Mouse (Mus musculus): Measurements from ENCODE around the gene Vasp. TPM values are rescaled to one million over a fixed set of nuclear protein-coding genes. Genes with fewer than 3 reads are reported as not detected.

Vasp gene
- total and polyA plus RNA-seq, 3 experiments, result 146 to 560 (median 239) TPM

DNA sequence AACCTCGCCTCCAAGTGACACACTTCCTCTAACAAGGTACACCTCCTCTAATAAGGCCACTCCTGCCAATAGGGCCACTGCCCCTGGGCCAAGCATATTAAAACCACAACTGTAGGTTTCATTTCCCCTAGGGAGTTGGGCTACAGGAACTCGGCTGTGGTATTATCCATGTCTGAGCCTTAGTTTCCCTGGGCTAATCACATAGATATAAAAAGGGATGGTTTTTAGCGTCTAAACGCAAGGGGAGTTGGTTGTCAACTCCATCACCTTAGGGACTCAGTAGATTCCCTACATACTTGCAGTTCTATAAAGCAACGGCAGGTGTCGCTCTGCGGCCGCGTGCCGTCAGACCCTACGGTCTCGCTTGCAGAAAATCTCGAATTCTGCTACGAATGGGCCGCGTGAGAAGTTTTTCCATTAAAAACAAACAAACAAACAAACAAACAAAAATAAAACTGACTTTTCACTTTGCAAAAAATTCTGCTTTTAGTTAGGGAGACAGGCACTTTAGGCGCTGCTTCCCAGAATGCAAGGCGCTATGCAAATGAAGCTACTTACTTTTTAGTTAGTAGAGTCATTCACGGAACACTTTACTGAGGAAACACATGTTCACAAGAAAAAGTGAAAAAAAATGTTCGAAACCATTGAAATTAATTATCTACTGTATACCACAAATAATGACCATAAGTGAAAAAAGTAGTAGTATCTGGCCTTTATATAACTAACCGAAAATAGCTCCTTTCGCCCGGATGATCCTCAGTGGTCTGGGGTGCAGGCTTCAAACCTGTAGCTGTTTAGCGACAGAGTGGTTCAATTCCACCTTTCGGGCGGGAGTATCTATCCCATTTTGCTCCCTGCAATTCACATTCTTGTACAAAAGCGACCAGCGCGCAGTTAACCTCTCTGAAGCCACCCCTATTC is 29.1 kb upstream of the Vasp start:
- no peak for DNase-seq (ENCODE audit: low spot score)
- peak; percentile 71 for ATAC-seq (ENCODE audit: extremely low read depth, insufficient number of reproducible peaks, low FRiP score, poor library complexity, severe bottlenecking)
- Histone ChIP-seq H3K36me3 (replicated peaks) (no peaks in the 10 kb centered on the region), H3K4me1 (ENCODE audit: insufficient read depth, low read depth, low read length) (peaks cover 34% of the 10 kb centered on the region), H3K27me3 (ENCODE audit: insufficient read depth, low read length) (peaks cover 26% of the 10 kb centered on the region), H3K9me3 (replicated peaks) (no peaks in the 10 kb centered on the region), H3K4me3 (ENCODE audit: low read depth, low read length) (peak overlapping the region; percentile 59; the same call in 1 of the 2 replicates)
- TF ChIP-seq GATA2 (IDR thresholded peaks at IDR 0.05; ENCODE audit: borderline replicate concordance, low read depth, low read length), result no peak
- TF ChIP-seq CTCF (IDR thresholded peaks at IDR 0.05; ENCODE audit: low read depth, low read length), result peak; percentile 66

DNA sequence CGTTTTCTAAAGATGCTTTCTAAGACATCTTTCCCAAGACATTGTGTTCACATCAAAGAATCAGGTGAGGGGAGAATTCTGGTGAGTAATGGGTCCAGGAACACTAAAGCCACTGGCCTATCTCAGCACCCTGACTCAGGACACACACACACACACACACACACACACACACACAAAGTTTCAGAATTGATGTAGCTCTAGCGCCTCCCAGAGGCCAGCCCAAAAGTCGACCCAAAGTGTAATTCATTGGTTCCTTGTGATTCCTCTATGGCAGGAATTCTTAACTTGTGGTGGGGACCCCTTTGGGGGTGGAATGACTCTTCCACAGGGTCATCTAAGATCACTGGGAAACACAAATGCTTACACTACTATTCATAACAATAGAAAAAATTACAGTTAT is 27.6 kb upstream of the Vasp start:
- ATAC-seq (ENCODE audit: extremely low read depth, insufficient number of reproducible peaks, low FRiP score, poor library complexity, severe bottlenecking) (no peak), DNase-seq (ENCODE audit: low spot score) (no peak)
- Histone ChIP-seq H3K4me3 (ENCODE audit: low read depth, low read length) (no peak overlapping the region), H3K36me3 (replicated peaks) (no peaks in the 10 kb centered on the region), H3K27me3 (ENCODE audit: insufficient read depth, low read length) (peaks cover 15% of the 10 kb centered on the region), H3K4me1 (ENCODE audit: insufficient read depth, low read depth, low read length) (peaks cover 37% of the 10 kb centered on the region), H3K9me3 (replicated peaks) (no peaks in the 10 kb centered on the region)
- TF ChIP-seq POLR2AphosphoS5 (IDR thresholded peaks at IDR 0.05; ENCODE audit: insufficient replicate concordance, low read depth, low read length) (no peak), GATA1 (IDR thresholded peaks at IDR 0.05; ENCODE audit: borderline replicate concordance, low read length) (no peak), CTCF (IDR thresholded peaks at IDR 0.05; ENCODE audit: low read depth, low read length) (no peak), TAL1 (conservative IDR thresholded peaks at IDR 0.05; ENCODE audit: low read depth, low read length) (no peak), GATA2 (IDR thresholded peaks at IDR 0.05; ENCODE audit: borderline replicate concordance, low read depth, low read length) (no peak)

DNA sequence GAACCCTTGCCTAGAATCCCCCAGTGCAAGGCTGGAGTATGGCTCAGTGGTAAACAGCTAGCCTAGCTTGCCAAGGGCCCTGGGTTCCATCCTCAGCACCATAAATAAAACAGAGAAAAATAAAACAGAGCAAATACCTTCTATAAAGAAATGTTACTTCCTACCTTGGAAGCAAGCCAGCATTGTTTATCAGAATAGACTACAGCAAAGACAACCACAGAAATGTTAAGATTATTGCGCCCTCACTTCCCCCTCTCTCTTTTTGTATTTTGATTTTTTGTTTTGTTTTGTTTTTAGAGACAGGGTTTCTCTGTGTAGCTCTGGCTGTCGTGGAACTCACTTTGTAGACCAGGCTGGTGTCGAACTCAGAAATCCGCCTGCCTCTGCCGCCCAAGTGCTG is 26.2 kb upstream of the Vasp start:
- H3K36me3 ChIP-seq (replicated peaks), result no peaks in the 10 kb centered on the region
- no peak for ATAC-seq (ENCODE audit: extremely low read depth, insufficient number of reproducible peaks, low FRiP score, poor library complexity, severe bottlenecking)
- TF ChIP-seq GATA2 (IDR thresholded peaks at IDR 0.05; ENCODE audit: borderline replicate concordance, low read depth, low read length), result no peak
- no peaks in the 10 kb centered on the region for H3K9me3 ChIP-seq (replicated peaks)
- no peak overlapping the region for H3K4me3 ChIP-seq (ENCODE audit: low read depth, low read length)
- H3K27me3 ChIP-seq (ENCODE audit: insufficient read depth, low read length), result peaks cover 18% of the 10 kb centered on the region
- H3K4me1 ChIP-seq (ENCODE audit: insufficient read depth, low read depth, low read length), result peaks cover 36% of the 10 kb centered on the region
- no peak for DNase-seq (ENCODE audit: low spot score)

DNA sequence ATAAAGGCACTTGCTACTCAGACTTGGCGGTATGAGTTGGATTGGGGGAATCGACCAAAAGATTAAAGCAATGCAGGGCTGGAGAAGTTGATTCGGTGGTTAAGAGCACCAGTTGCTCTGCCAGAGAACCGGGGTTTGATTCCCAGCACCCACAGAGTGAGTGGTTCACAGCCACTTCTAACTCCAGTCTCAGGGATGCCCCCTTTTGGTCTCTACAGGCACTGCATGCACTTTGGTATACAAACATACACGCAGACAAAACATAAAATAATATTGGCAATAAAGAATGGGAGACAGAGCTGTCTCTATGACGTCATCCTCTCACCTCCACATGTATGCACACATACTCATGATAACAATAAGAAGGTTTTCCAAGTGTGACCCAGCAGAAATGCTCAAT is 25.4 kb upstream of the Vasp start:
- no peak for TF ChIP-seq GATA1 (IDR thresholded peaks at IDR 0.05; ENCODE audit: borderline replicate concordance, low read length)
- TF ChIP-seq CTCF (IDR thresholded peaks at IDR 0.05; ENCODE audit: low read depth, low read length), result no peak
- TF ChIP-seq TAL1 (conservative IDR thresholded peaks at IDR 0.05; ENCODE audit: low read depth, low read length), result no peak
- TF ChIP-seq GATA2 (IDR thresholded peaks at IDR 0.05; ENCODE audit: borderline replicate concordance, low read depth, low read length), result no peak
- no peak for TF ChIP-seq POLR2AphosphoS5 (IDR thresholded peaks at IDR 0.05; ENCODE audit: insufficient replicate concordance, low read depth, low read length)
- DNase-seq (ENCODE audit: low spot score) (no peak), ATAC-seq (ENCODE audit: extremely low read depth, insufficient number of reproducible peaks, low FRiP score, poor library complexity, severe bottlenecking) (no peak)
- Histone ChIP-seq H3K27me3 (ENCODE audit: insufficient read depth, low read length) (peaks cover 14% of the 10 kb centered on the region), H3K4me1 (ENCODE audit: insufficient read depth, low read depth, low read length) (peaks cover 35% of the 10 kb centered on the region), H3K9me3 (replicated peaks) (no peaks in the 10 kb centered on the region), H3K36me3 (replicated peaks) (no peaks in the 10 kb centered on the region), H3K4me3 (ENCODE audit: low read depth, low read length) (no peak overlapping the region)

DNA sequence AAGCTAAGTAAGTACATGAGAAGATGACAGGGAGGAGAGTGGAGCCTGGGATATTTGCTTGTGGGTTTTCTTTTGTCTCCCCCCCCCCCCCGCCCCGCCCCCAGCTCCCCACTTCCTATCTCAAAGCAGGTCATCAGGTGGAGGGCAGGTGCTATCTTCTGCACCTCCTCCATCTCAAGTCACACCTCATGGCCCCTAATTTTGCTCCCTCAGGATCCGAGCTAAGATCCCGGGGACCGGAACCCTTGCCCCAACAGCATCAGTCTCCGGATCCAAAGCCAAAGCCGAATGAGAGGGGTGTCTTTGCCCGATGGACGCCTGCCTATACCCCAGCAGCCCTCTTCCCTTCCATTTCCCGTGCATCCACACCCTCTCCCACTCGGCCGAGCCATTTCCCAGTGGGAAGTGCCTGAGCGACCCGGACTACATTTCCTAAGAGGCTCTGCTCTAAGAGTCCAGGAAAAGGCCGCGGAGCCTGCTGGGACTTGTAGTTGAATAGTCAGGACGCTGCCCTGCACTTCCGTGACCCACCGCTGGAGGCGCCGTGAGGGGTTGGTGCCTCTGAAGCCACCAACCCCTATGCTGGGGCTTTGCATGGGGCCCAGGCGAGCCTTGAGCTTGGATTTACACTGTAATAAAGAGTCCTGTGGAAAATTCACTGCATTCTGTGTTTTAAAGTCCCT is 24.0 kb upstream of the Vasp start:
- no peak for TF ChIP-seq GATA1 (IDR thresholded peaks at IDR 0.05; ENCODE audit: borderline replicate concordance, low read length)
- peak; percentile 85 for TF ChIP-seq CTCF (IDR thresholded peaks at IDR 0.05; ENCODE audit: low read depth, low read length)
- DNase-seq (ENCODE audit: low spot score), result no peak

DNA sequence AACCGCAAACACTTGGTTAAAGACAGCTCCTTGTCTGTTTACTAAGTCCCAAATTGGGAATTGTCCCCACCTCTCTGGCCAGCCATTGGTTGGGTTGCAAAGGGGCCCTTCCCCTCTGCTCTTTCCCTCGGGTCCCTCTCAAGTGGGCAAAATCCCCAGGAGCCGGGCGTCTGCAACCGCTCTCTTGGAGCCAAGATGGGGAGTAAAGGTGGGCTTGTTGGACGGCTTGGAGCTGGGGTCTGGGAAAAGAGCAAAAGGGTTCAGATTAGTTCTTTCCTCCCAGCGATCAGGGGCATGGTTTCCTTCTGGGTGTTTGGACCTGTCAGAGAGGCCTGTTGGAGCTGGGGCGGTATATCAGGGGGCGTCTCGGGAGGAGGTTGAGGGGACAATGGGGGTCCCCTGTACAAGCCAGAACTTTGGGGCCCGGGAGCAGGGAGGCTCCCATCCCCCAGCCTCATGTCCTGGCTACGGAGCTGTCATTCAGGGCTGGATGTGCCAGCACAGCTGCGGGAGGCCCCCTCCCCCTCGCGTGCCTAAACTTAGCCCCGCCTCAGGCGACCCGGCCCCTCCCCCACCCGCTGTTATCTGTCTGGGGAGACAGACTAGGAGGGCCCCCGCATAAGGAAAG is 19.5 kb upstream of the Vasp start:
- Histone ChIP-seq H3K4me1 (ENCODE audit: insufficient read depth, low read depth, low read length) (peaks cover 30% of the 10 kb centered on the region), H3K36me3 (replicated peaks) (no peaks in the 10 kb centered on the region), H3K4me3 (ENCODE audit: low read depth, low read length) (peak overlapping the region; percentile 65; the same call in 1 of the 2 replicates), H3K9me3 (replicated peaks) (no peaks in the 10 kb centered on the region), H3K27me3 (ENCODE audit: insufficient read depth, low read length) (peaks cover 17% of the 10 kb centered on the region)
- no peak for TF ChIP-seq GATA2 (IDR thresholded peaks at IDR 0.05; ENCODE audit: borderline replicate concordance, low read depth, low read length)
- no peak for TF ChIP-seq TAL1 (conservative IDR thresholded peaks at IDR 0.05; ENCODE audit: low read depth, low read length)
- TF ChIP-seq CTCF (IDR thresholded peaks at IDR 0.05; ENCODE audit: low read depth, low read length), result no peak
- TF ChIP-seq POLR2AphosphoS5 (IDR thresholded peaks at IDR 0.05; ENCODE audit: insufficient replicate concordance, low read depth, low read length), result no peak
- no peak for TF ChIP-seq GATA1 (IDR thresholded peaks at IDR 0.05; ENCODE audit: borderline replicate concordance, low read length)
- ATAC-seq (ENCODE audit: extremely low read depth, insufficient number of reproducible peaks, low FRiP score, poor library complexity, severe bottlenecking), result no peak
- DNase-seq (ENCODE audit: low spot score), result no peak

More for the DNA sequence above, 24.0 kb upstream of the Vasp start:
- peak; percentile 60 for ATAC-seq (ENCODE audit: extremely low read depth, insufficient number of reproducible peaks, low FRiP score, poor library complexity, severe bottlenecking)
- Histone ChIP-seq H3K4me3 (ENCODE audit: low read depth, low read length) (peak overlapping the region; percentile 61; the same call in 1 of the 2 replicates), H3K9me3 (replicated peaks) (no peaks in the 10 kb centered on the region), H3K4me1 (ENCODE audit: insufficient read depth, low read depth, low read length) (peaks cover 37% of the 10 kb centered on the region), H3K36me3 (replicated peaks) (no peaks in the 10 kb centered on the region), H3K27me3 (ENCODE audit: insufficient read depth, low read length) (peaks cover 7% of the 10 kb centered on the region)

All from G1E (cell line).